Mouse (Mus musculus): ENCODE measurements at regions not wholly inside any gene's neighbourhood (a gene's known extent, or its start where the extent isn't known, plus 50 kb on each side); places are given as distances from the start of the nearest gene placed in this dataset.
A peak's percentile ranks its signal among the peaks of the same experiment; 100 is the strongest.

DNA sequence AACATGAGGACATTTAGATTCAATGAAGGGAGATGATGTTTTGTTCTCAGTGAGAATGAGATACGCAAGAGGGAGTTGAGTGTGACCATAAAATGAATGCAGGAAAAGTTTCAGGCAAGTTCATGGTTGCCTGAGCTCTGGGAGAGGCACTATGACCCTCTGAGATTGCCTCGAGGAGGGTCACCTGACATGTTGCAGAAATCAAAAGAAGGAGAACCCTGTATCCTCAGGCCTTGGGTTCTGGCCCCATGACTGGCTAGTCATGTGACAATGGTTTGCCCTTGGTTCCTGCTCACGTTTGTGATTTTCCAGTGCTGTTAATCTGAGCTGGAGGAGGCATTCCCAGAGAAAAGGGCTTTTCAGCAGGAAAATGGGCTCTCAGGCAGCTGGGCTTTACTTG lies 98.9 kb downstream of the Mab21l3 start:
- no peak for DNase-seq (ENCODE audit: low spot score)

DNA sequence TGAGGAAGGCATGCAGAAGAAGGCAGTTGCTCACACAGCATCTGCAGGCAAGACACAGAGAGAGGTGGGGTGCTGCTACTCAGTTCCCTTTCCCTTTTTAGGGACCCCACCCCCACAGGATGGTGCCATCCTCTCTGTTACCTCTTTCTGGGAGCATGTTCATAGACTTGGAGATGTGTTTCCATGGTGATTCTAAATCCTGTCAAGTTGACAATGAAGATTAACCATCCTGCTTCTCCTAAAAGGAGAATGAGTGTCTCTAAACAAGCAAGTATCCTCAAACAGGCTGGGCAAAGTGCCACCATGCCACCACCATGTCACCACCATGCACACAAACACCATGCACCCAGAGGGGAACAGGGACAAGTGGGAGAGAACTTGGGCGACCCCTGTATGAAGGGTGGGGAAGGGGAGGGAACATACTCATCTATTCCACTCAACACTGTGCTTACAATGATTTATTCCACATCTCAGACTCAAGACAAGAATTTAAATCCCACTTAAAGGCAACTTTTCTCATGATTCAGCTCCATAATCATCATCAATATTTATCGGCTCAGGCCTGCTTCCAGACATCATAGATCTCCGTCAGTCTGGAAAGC lies 99.6 kb downstream of the Mab21l3 start:
- DNase-seq (ENCODE audit: low spot score), result no peak

DNA sequence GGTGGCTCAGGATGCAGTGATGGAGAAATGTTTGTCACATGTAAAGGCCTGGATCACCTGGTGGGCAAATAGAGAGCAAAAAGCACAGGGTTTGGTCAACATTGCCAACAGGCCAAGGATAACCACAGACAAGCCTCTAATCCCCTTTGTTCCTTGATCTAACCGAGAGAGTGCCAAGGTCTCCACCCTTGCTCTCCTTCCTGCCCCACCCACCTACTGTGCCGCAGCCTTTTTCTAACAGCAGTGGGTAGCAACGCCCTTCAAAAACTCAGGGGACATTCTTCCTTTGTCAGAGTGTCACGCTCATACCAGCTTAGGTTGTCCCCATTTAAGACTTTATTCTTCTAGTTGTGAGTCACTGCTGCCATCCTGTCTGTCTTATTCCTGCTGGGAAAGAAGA lies 100.6 kb downstream of the Mab21l3 start:
- DNase-seq (ENCODE audit: low spot score), result no peak

DNA sequence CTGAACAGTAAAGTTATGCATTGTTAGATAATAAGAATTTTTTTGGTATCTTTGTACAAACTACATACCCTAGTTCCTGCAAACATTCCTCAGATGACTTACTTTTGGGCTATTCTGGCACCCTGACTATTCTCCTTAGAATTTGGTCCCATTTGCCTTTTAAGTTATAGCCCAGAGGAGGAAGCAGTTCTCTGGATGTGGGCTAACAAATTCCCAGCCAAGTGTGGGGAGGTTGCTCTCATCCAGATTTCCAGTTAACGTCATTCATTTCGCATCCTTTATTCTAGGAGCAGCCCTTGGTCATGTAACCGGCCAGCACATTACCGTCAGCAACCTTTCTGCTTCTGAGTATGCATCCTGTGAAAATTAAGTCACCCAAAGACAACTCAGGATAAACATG lies 107.9 kb downstream of the Mab21l3 start:
- no peak for DNase-seq (ENCODE audit: low spot score)

DNA sequence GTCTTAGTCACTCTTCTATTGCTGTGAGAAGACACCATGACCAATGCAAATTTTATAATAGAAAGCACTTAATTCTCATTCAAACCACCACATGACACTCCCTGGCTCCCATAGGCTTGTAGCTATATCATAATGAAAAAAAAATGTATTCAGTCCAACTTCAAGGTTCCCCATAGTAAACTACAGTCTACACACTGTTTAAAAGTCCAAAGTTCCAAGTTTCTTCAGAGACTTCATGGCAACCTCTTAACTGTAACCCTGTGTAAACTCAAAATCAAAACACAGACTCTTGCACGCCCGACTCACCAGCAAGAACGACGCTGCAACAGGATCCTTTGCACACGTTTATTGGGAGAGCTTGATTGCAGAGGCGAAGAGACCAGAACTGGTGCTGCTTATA lies 111.6 kb downstream of the Mab21l3 start:
- no peak for DNase-seq (ENCODE audit: low spot score)

DNA sequence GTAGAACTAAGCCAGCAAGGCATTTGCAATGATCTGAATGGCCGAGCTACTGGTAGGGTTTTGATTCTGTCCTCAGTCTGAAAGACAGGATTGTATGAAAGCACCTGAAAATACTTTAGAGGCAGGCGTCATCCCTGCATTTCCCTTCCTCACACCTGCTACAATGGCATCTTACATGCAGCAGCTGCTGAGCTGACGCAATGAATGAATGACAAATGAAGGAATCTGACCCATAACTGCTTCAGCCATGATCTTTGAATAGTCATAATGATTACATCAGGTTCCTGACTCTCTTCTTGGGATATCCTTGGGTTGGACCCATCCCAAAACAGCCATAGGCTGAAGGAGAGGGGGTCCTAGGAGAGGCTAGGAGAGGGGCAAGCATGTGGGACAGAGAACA lies 119.7 kb downstream of the Mab21l3 start:
- no peak for DNase-seq (ENCODE audit: low spot score)

DNA sequence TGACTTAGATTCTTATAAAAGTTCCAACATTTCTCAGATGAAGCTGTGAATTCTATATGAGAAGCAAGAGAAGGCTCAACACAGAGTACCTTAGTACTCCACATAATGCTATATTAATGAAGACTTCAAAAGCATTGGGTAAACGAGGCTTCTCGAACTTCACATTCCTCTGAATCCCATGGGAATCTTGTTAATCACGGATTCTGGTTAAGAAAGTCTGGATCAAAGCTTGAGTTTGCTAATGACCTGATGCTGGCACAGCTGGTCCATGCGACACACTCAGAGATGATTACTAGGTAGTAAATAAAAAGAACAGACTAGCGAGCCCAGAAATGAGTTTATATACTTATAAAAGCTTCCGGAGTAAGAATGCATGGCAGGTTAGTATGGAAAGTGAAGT lies 118.4 kb upstream of the Atp1a1 start:
- no peak for DNase-seq (ENCODE audit: low spot score)

DNA sequence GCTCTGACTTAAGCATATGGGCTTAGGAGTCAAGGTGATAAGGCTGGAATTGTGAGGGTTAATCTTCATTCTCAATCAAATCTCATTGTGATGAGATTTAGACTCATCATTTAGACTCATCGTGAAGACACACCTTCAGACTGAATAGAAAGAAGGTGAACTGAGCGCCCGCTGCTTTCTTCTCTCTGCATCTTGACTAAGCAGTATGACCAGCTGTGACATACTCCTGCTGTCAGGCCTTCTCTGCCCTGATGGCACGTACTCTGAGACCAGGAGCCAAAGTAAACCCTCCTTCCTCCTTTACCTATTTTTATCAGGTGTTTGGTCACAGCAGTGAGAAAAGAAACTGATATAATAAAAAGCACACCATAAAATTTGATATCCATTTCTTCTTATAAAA lies 117.5 kb upstream of the Atp1a1 start:
- no peak for DNase-seq (ENCODE audit: low spot score)

DNA sequence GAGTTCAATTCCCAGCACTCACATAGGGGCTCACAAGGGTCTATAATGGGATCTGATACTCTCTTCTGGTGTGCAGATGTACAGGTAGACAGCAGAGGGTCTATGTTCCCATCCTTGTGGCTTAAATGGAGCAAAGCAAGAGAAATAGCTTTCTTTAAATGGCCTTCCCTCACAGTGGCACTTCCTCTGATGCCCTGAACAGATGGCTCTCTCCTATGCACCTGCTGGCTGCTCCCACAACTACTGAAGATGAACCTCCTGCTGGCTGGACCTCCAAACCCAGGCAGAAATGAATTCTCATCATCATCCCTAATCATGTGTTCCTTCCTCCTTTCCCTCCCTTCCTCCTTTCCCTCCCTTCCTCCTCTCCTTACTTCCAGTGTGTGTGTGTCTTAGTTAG lies 110.9 kb upstream of the Atp1a1 start:
- no peak for DNase-seq (ENCODE audit: low spot score)

DNA sequence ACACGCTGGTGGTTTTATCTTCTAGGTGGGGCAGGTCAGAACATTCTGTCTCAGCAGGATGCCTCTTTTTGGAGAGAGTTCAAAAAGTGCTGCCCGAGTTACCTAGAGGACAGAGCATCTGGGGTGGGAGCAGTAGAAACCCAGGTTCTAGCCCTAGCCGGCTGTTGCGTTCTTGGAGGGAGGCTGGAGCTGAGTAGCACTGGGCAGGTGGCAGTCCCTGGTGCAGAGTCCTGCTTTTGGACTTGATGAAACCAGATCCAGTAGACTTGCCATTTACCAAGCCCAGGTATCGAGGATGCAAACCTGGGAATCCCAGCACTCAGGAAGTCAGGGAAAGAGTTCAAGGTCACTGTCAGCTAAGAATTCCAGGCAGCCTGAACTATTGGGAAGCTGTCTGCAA lies 110.3 kb upstream of the Atp1a1 start:
- DNase-seq (ENCODE audit: low spot score), result no peak

DNA sequence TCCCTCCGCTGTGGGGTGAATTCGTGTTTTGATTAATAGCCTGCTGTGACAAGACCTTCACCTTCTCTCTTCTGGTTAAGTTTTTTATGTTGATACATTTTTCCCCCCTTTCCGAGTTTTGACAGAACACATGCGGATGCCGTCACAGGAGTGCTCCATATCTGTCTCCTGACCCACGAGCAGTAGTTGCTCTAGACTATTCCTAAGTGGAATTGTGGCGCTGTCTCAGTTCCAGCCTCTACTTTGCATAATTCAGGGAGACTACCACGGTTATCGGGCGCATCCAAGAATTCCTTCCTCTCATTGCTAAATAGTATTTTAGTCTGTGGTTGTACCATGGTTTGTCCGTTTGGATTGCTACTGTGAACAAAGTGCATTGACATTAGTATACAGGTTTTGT lies 109.2 kb upstream of the Atp1a1 start:
- DNase-seq (ENCODE audit: low spot score), result no peak

DNA sequence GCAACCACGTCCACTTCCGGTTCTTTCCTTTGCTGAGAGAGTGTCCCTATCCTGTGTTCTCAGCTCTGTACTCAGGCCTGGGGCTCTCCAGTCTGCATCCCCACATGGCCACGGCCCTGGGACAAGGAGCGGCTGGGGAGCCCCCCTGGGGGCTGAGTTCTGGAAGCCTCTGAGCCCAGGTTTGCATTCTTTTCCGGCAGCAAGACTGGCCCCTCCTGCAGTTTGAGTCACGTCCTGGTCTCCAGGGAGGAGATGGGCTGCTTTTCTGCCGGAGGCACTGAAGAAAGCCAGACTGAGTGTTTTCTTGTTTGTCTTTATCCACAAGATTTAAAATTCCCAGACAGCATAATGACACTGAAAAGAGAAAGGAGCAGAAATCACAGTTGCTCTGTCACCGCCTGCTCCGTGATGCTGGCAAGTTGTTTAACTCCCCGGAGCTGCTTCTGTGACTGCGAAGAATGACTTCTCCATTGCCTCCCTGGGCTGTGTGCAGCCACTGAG lies 108.7 kb upstream of the Atp1a1 start:
- no peak for DNase-seq (ENCODE audit: low spot score)

DNA sequence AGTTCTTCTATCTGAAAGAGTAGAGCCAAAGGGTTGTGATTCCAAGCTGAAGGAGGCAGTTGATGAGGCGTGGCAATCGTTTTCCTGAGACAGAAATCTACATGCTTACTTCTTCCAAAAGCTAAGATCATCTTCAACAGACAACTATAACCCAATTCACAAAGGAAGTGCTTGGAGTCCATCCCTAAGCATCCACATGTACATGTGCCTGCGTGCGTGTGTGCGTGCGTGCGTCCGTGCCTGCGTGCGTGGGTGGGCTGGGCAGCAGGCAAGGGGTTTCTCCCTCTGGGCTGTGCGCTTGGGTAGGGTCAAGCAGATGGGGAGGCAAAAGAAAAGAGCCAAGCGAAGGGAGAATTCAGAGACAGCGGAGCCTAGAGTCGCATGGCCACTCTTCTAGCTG lies 108.2 kb upstream of the Atp1a1 start:
- DNase-seq (ENCODE audit: low spot score), result no peak

DNA sequence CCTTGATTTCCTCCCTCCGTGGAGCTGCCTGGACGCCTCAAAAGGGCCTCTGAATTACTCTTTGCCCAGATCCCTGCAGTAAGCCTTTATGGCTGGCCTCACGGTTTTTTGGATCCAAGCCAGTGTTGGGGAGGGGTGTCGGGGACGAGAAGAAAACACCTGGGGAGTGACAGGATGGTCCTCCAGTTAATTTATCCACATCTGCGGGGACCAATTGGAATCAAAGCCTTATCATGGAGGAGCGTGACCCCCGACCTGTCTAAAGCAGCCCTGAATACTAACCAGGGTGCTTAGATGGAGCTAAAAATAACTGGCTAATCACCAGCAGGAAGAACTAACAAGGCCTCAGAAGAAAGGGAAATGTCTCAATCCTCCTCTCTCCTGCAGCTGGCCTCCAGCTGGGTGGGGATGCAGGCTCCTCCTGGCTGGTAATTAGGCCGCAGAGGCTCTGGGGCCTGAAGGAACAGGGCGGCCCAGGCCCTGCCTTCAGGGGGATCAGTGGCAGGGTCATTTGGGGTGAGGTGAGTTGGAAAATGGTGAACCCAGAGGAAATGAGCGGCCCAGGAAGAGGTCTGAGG lies 107.2 kb upstream of the Atp1a1 start:
- DNase-seq (ENCODE audit: low spot score), result no peak

DNA sequence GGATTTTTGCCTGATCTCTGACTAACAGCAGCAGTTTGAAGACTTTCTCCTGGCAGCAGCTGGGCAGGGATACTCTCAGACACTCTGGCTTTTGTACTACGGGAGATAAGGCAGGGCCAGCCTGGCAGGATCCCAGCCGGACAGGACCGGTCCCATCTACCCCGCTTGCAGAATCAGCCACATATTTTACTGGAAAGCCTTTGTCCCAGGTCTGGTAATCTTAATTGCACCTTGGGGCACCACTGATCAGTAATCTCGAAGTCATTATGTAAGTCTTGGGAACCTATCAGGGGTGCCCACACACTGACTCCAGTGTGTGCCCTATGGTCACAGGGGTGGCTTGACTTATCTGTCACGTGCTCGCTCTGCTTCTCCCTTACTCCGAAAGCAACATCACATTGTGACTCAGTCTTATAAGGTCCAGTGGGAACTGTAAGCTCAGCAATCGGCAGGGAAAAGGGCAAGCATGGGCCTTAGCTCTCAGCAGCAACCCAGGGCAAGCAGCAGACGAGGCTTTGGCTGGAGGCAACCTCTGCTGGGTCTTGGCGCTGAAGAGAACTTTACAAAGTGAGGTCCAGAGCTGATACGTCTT lies 105.0 kb upstream of the Atp1a1 start:
- no peak for DNase-seq (ENCODE audit: low spot score)

DNA sequence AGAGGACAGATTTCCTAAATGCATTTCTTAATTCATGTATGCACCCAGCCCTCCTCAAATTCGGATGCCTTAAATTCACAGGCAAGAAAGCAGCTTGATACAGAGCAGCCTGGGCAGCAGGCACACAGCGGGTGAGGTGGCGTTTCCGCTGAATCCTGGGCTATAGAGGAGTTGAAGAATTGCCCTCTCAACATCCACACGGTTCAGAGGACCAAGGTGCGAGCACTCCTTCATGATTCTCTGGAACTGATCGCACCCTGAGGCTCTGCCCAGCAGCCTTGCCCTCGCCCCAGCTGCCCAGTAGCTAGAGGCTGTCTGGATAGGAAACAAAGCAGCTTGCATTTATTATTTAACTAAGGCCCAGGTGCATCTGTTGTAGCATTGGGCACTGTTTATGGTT lies 104.3 kb upstream of the Atp1a1 start:
- no peak for DNase-seq (ENCODE audit: low spot score)

DNA sequence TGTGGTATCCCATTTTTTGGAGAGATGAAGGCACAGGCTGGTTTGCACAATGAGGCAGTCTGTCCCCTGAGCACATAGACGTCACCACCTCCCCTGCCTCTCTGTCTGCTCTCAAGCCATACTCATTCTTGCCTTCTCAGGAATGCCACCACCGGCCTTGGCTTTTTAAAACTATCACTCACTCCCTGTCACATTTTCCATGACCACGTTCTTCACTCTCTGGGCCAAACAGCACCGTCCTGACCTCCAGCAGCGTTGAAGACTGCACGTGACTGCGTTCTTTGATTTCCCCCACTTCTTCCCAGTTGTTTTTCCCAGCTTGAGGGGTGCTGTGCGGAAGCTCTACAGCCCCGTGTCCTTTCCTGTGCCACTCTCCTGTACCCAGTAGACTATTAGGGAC lies 100.4 kb upstream of the Atp1a1 start:
- DNase-seq (ENCODE audit: low spot score), result no peak

DNA sequence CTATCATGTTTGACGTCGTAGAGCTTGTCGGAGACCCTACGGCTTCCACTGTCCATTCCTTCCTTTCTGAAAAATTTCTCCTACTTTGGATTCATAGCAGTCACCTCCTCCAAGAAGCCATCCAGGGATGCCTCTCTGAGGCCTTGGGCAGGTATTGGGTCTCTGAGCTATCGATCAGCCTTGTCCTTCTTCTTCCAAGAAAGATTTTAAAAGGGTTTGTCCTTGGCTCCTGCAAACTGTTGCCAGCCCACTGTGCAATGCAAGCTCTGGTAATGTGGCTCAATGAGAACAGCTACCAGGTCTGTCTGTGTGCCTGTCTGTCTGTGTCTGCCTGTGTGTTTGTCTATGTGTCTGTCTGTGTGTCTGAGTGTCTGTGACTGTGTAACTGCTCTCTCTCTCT lies 99.8 kb upstream of the Atp1a1 start:
- no peak for DNase-seq (ENCODE audit: low spot score)

DNA sequence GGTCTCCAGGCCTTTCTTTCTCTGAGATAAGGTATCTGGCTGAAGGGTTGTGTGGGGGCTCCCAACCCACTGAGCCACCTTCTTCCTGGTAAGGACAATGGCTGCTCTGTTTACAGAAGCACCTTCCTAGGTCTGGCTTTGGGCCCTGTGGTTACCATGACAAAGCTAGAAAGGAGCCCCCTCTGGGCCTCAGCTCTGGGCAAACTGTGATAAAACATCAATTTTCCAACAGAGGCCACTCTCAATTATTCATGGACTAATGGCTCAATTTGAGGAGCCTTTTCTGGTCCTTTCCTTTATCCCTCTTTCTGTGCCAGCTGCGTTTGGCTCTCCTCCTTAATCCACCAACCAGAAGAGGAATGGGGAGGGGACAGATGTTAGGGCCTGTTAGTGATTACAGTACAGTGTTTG lies 97.3 kb upstream of the Atp1a1 start:
- no peak for DNase-seq (ENCODE audit: low spot score)

DNA sequence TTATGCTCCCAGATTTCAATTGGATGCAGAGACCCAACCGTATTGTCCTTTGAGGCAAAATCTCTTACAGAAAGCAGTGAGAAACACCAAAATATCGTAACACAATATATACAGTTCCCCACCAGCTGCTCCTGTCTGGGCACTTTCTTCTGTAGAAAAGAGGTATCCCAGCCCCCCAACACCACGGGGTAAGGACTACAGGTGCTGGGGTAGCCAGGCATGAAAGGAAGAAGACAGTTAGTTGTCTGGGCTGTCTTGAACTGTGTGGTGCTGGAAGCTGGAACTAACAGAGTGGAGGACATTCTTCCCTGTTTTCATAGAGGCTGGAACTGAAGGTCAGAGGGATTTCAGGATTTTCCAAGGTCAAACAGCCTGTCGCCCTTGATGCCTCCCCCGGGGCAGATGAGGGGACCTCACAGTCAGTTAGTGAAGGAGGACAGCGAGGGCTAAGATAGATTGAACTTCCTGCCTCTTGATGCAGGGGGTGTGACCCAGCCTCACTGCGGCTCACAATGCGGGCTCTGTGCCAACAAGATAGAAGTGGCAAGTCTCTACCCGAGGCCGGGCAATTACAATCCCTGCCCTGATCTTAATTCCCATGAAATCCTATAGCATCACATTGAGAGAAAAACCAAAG lies 96.6 kb upstream of the Atp1a1 start:
- DNase-seq (ENCODE audit: low spot score), result peak; percentile 44

DNA sequence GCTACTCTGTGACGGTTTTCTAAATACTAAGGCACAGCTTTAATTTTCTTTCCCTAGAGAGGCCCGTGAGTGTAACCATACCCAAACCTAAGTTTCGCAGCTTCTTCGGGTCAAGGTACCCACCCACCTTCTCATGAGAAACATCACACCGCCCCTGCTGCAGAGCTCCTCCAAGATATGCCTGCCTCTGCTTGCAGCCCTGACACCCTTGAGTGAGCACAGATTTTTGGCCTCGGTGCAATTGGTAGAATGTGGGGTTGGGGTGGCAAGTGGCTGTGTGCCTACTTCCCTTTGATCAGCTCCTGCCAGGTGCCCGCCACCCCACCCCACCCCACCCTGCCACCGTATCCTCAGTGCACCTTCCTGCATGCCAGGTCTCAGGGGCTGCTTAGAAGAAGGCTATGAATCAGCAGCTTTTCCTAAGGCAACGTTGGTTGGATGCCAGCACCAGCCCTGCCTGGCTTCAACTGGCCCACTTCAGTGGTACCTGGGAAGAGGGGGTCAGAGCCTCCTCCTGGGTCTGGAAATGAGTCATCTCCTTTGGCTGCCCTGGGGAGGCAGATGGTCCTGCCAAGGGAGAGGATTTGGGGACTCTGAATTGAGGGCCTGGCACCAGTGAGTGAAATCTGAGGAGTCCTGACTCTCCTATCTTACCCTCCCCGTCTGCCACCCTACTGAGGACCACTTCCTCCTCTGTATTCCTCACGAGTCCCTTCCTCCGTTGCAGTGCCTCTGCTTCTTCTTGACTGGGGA lies 95.6 kb upstream of the Atp1a1 start:
- DNase-seq (ENCODE audit: low spot score), result no peak

DNA sequence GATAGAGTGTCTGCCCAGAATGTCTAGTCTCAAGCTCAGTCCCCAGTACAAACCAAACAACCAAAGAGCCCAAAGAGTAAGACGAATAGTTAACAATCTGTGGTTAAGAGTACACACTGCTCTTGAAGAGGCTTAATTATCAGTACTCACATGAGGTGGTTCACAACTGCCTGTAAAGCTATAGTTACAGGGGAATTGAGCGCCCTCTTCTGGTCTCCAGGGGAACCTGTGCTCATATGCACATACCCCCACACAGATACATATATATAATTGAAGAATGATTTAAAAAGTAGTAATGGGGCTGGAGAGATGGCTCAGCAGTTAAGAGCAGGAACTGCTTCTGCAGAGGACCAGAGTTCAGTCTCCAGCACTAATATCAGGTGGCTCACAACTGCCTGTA lies 92.3 kb upstream of the Atp1a1 start:
- no peak for DNase-seq (ENCODE audit: low spot score)

DNA sequence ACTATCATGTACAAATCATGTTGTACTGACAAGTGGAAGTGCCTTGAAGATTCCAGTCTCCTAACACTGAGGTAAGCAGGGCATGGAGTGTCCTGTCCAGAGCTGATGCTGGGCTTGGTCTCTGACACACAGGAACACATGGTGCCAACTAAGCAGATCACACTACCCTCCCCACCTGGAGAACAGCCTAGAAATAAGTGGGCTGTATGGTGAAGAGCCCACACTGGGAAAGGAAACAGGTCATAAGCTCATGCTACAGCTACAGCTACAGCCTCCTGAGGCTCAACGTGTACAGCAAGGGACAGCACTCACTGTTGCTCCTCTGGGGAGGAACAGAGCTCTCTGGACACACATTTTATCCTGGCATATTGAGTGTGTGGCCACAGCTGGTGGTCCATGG lies 89.8 kb upstream of the Atp1a1 start:
- DNase-seq (ENCODE audit: low spot score), result no peak
